Mouse (Mus musculus) liver, adult 2 months (tissue): ENCODE results near the gene Otog.

Experiments
- CTCF ChIP-seq: fragments of 200-500 bp; IDR thresholded peaks from 2 replicates; pipeline ENCODE4 v1.5.1; 2011; ENCODE audit warnings: low read depth, low read length, control low read depth
- POLR2A ChIP-seq: fragments of 200-500 bp; IDR thresholded peaks from 2 replicates; pipeline ENCODE4 v1.6.1; 2011; ENCODE audit warnings: low read length, control low read depth; ENCODE audit not compliant: insufficient read depth; ENCODE audit errors: extremely low read depth

GRCm38 (mm10) chr7:46204775-46205174, 36.0 kb upstream of the Otog start:
- TF ChIP-seq CTCF (no peak), POLR2A (no peak)
